Mouse (Mus musculus): Measurements from ENCODE around the gene Clec9a. TPM values are rescaled to one million over a fixed set of nuclear protein-coding genes. Genes with fewer than 3 reads are reported as not detected.
A peak's percentile ranks its signal among the peaks of the same experiment; 100 is the strongest.

Gene Clec9a
- polyA plus RNA-seq, 1 experiment from 2014 or later, result 0.16 TPM

- Histone ChIP-seq H3K36me3 (no peaks in the 10 kb centered on the region), H3K27me3 (no peaks in the 10 kb centered on the region), H3K9me3 (no peaks in the 10 kb centered on the region), H3K4me2 (no peak overlapping the region), H3K9ac (no peak overlapping the region), H3K4me1 (replicated peaks) (no peaks in the 10 kb centered on the region), H3K4me3 (no peak overlapping the region), H3K27ac (replicated peaks) (no peak overlapping the region)
- ATAC-seq (ENCODE audit: low FRiP score, low read depth), result no peak
- 79% methylated on average over 6 of the region's 6 CpGs for WGBS
Observed at GRCm38 (mm10) chr6:129393732-129394131, 14.9 kb upstream of the Clec9a start.

GRCm38 (mm10) chr6:129396997-129397396, 11.7 kb upstream of the Clec9a start, which contains the start of gene Clec1b:
Clec1b (plus strand) TSS chr6:129397297.
- Histone ChIP-seq H3K4me3 (no peak within 1 kb of the TSS), H3K27me3 (no peaks in the 10 kb centered on the region), H3K9me3 (no peaks in the 10 kb centered on the region), H3K9ac (no peak within 1 kb of the TSS), H3K27ac (replicated peaks) (no peak within 1 kb of the TSS), H3K4me1 (replicated peaks) (no peaks in the 10 kb centered on the region), H3K36me3 (no peaks in the 10 kb centered on the region), H3K4me2 (no peak within 1 kb of the TSS)
- no peak for ATAC-seq (ENCODE audit: low FRiP score, low read depth)
- 88% methylated on average over 8 of the region's 8 CpGs for WGBS

DNA sequence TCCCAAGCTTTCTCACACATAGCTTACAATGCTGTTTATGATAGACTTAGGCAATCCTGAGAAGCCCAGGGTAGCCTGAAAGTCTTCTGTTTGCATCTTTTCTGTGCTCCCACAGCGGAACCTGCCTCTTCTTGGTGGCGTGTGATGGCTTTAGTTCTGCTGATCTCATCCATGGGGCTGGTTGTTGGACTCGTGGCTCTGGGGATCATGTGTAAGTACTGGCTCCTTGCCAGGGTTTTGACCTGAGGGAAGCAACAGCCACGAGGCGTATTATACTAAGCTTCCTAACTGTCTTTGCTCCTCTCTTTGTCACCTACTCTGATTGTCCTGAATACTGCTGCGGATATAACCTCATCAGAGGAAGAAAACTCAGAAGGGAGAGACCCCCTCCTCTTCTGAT, 8.7 kb upstream of the Clec9a start:
- no peaks in the 10 kb centered on the region for H3K4me1 ChIP-seq (replicated peaks)
- H3K9ac ChIP-seq, result no peak overlapping the region
- no peaks in the 10 kb centered on the region for H3K36me3 ChIP-seq
- H3K27ac ChIP-seq (replicated peaks), result no peak overlapping the region
- H3K27me3 ChIP-seq, result no peaks in the 10 kb centered on the region
- no peak for ATAC-seq (ENCODE audit: low FRiP score, low read depth)
- WGBS, result 64% methylated on average over 6 of the region's 6 CpGs
- H3K9me3 ChIP-seq, result no peaks in the 10 kb centered on the region
- H3K4me2 ChIP-seq, result no peak overlapping the region
- H3K4me3 ChIP-seq, result no peak overlapping the region

DNA sequence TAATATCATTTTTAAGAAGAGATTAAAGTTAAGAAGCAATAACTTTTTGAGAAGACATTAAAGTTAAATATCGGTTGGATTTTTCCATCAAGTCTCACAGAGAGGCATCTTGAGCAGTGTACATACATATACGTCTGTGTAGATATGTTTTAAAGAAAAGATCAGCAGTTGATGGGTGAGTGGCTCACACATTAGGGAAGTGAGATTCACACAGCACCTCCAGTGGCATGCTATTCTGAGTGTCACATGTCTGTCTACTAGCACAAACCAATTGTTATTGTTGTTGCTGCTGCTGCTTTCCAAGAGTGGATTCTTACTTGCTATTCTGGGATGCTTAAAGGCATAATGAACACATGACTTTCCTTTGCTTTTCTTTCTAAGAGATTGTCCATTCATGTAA, 6.3 kb upstream of the Clec9a start:
- H3K27me3 ChIP-seq, result no peaks in the 10 kb centered on the region
- WGBS, result 90% methylated on average over 2 of the region's 2 CpGs
- no peaks in the 10 kb centered on the region for H3K4me1 ChIP-seq (replicated peaks)
- no peak overlapping the region for H3K9ac ChIP-seq
- H3K4me3 ChIP-seq, result no peak overlapping the region
- ATAC-seq (ENCODE audit: low FRiP score, low read depth), result no peak
- H3K27ac ChIP-seq (replicated peaks), result no peak overlapping the region
- H3K9me3 ChIP-seq, result no peaks in the 10 kb centered on the region
- H3K36me3 ChIP-seq, result no peaks in the 10 kb centered on the region
- no peak overlapping the region for H3K4me2 ChIP-seq

GRCm38 (mm10) chr6:129403391-129403790, 5.3 kb upstream of the Clec9a start:
- no peaks in the 10 kb centered on the region for H3K9me3 ChIP-seq
- no peak overlapping the region for H3K4me2 ChIP-seq
- H3K36me3 ChIP-seq, result no peaks in the 10 kb centered on the region
- no peak overlapping the region for H3K27ac ChIP-seq (replicated peaks)
- H3K9ac ChIP-seq, result no peak overlapping the region
- ATAC-seq (ENCODE audit: low FRiP score, low read depth), result no peak
- 90% methylated on average over 6 of the region's 6 CpGs for WGBS
- H3K27me3 ChIP-seq, result no peaks in the 10 kb centered on the region
- no peak overlapping the region for H3K4me3 ChIP-seq
- H3K4me1 ChIP-seq (replicated peaks), result no peaks in the 10 kb centered on the region

- Histone ChIP-seq H3K27ac (replicated peaks) (no peak overlapping the region), H3K9ac (no peak overlapping the region), H3K4me2 (no peak overlapping the region), H3K4me1 (replicated peaks) (no peaks in the 10 kb centered on the region), H3K4me3 (no peak overlapping the region), H3K27me3 (no peaks in the 10 kb centered on the region), H3K9me3 (no peaks in the 10 kb centered on the region), H3K36me3 (no peaks in the 10 kb centered on the region)
- no peak for ATAC-seq (ENCODE audit: low FRiP score, low read depth)
Observed at GRCm38 (mm10) chr6:129405999-129406398, 2.7 kb upstream of the Clec9a start.

DNA sequence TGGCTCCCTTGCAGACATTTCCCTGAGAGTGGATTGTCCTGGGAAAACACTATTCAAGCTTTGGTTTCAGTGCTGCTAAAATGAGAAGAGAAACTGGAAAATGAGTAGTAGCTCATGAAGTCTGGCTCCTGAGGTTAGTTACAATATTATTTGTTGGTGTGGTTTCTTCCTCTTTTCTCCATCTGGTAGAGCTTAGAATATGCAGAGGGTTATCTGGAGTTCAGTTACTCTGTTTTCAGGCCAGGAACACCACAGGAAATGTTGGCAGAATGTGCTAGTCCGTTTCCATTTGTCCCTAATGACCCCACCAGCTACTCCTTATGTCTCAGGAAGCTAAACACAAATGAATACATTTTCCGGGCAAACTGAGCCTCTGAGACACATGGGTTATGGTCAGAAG, 1.3 kb upstream of the Clec9a start:
- 55% methylated on average over 2 of the region's 2 CpGs for WGBS
- Histone ChIP-seq H3K36me3 (no peaks in the 10 kb centered on the region), H3K27me3 (no peaks in the 10 kb centered on the region), H3K4me3 (no peak overlapping the region), H3K9ac (no peak overlapping the region), H3K27ac (replicated peaks) (no peak overlapping the region), H3K9me3 (no peaks in the 10 kb centered on the region), H3K4me2 (no peak overlapping the region), H3K4me1 (replicated peaks) (no peaks in the 10 kb centered on the region)
- no peak for ATAC-seq (ENCODE audit: low FRiP score, low read depth)

GRCm38 (mm10) chr6:129414177-129414576, 5.5 kb downstream of the Clec9a start:
- Histone ChIP-seq H3K36me3 (no peaks in the 10 kb centered on the region), H3K27ac (replicated peaks) (no peak overlapping the region), H3K9ac (no peak overlapping the region), H3K4me3 (no peak overlapping the region), H3K4me2 (no peak overlapping the region), H3K27me3 (no peaks in the 10 kb centered on the region), H3K9me3 (no peaks in the 10 kb centered on the region), H3K4me1 (replicated peaks) (no peaks in the 10 kb centered on the region)
- peak; percentile 51; the same call in 1 of the 2 replicates for ATAC-seq (ENCODE audit: low FRiP score, low read depth)
- 90% methylated on average over 1 of the region's 1 CpGs for WGBS

- H3K9me3 ChIP-seq, result no peaks in the 10 kb centered on the region
- 88% methylated on average over 3 of the region's 3 CpGs for WGBS
- peaks cover 9% of the 10 kb centered on the region; the same call in 1 of the 2 replicates for H3K4me1 ChIP-seq (replicated peaks)
- no peaks in the 10 kb centered on the region for H3K27me3 ChIP-seq
- no peak overlapping the region for H3K4me3 ChIP-seq
- ATAC-seq (ENCODE audit: low FRiP score, low read depth), result no peak
- no peak overlapping the region for H3K27ac ChIP-seq (replicated peaks)
- no peak overlapping the region for H3K4me2 ChIP-seq
- H3K9ac ChIP-seq, result no peak overlapping the region
- no peaks in the 10 kb centered on the region for H3K36me3 ChIP-seq
Observed at GRCm38 (mm10) chr6:129422311-129422710, 13.6 kb downstream of the Clec9a start.

DNA sequence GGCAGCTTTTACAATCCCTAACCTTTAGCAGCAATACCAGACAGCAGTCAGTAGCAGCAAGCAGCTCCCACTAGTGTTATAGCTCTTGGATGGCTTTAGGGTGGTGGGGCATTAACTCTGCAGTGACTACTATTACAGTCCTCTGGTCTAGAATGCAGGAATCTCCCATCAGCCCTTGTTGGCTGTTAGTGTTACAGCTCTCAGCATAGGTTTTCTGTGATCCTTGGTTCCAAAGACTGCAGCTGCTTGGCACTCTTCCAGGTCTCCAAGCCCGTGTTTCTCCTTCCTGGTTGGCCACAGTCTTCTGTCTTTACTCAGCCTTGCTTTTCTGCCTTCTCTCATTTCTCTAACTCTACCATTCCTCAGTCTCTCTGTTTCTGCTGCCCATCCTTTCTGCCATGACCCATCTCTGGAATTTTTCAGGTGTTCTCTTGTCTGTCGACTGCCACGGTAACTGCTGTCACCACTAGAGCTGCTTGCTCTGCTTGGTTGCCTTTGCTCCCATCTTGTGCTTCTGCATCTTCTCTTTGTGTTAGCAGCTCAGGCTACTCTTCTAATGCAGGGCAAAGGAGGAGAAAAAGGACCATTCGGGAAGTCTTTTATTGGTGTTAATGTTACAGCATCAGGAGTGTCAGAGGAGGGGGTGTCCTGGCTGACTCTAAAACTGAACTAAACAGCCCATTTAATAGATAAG, 14.5 kb downstream of the Clec9a start:
- Histone ChIP-seq H3K27me3 (no peaks in the 10 kb centered on the region), H3K4me1 (replicated peaks) (peaks cover 9% of the 10 kb centered on the region; the same call in 1 of the 2 replicates), H3K4me3 (no peak overlapping the region), H3K36me3 (no peaks in the 10 kb centered on the region), H3K27ac (replicated peaks) (peak overlapping the region; percentile 34), H3K9ac (no peak overlapping the region), H3K9me3 (no peaks in the 10 kb centered on the region), H3K4me2 (no peak overlapping the region)
- ATAC-seq (ENCODE audit: low FRiP score, low read depth), result peak; percentile 66; the same call in 1 of the 2 replicates
- 62% methylated on average over 4 of the region's 4 CpGs for WGBS

- peaks cover 9% of the 10 kb centered on the region; the same call in 1 of the 2 replicates for H3K4me1 ChIP-seq (replicated peaks)
- peak overlapping the region; percentile 34; the same call in 1 of the 2 replicates for H3K27ac ChIP-seq (replicated peaks)
- no peak overlapping the region for H3K4me2 ChIP-seq
- no peaks in the 10 kb centered on the region for H3K27me3 ChIP-seq
- no peaks in the 10 kb centered on the region for H3K9me3 ChIP-seq
- H3K36me3 ChIP-seq, result no peaks in the 10 kb centered on the region
- WGBS, result 22% methylated on average over 1 of the region's 1 CpGs
- no peak overlapping the region for H3K9ac ChIP-seq
- ATAC-seq (ENCODE audit: low FRiP score, low read depth), result peak; percentile 84; the same call in 1 of the 2 replicates
- H3K4me3 ChIP-seq, result no peak overlapping the region
Observed at GRCm38 (mm10) chr6:129423734-129424072, 15.0 kb downstream of the Clec9a start.

DNA sequence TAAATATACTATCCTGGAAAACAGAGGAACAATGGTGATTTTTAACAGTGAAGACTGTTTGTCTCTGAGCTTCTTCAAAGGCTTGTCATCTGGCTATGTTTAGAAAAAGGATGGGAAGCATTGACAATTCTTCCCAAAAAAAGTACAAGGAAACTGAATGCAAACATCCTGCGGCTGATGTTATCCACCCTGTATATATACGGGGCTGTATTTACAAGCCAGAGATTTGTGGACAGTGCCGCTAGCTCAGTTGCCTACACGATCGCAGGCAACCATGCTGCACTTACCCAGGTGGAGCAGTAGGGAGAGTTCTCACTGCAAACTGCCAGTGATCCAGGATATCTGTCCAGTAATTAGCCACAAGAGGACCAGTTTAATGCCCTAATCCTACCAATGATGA, 16.6 kb downstream of the Clec9a start:
- Histone ChIP-seq H3K36me3 (no peaks in the 10 kb centered on the region), H3K4me3 (no peak overlapping the region), H3K4me1 (replicated peaks) (peaks cover 9% of the 10 kb centered on the region; the same call in 1 of the 2 replicates), H3K27me3 (no peaks in the 10 kb centered on the region), H3K4me2 (no peak overlapping the region), H3K9ac (no peak overlapping the region), H3K27ac (replicated peaks) (peak overlapping the region; percentile 55; the same call in 1 of the 2 replicates), H3K9me3 (no peaks in the 10 kb centered on the region)
- 74% methylated on average over 5 of the region's 5 CpGs for WGBS
- ATAC-seq (ENCODE audit: low FRiP score, low read depth), result no peak

DNA sequence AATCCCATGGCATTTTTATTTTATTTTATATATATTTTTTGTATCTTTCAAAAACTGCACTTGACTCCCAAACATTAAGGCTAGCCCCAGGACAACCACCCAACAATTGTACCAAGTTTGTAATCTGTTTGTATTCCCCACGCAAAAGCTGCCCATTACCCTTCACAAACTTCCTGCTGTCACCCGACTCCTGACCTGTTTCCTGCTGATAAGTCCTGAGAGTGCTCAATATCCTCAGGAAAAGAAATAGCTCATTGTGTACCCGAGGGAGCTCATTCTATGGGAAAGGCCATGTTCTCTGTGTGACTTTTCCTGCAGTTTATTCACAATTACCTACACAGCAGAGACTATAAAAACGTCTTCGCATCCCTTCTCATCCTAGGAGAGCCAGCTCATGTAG, 17.1 kb downstream of the Clec9a start:
- H3K4me3 ChIP-seq, result no peak overlapping the region
- no peak for ATAC-seq (ENCODE audit: low FRiP score, low read depth)
- no peak overlapping the region for H3K27ac ChIP-seq (replicated peaks)
- H3K4me2 ChIP-seq, result no peak overlapping the region
- WGBS, result 45% methylated on average over 5 of the region's 5 CpGs
- H3K36me3 ChIP-seq, result no peaks in the 10 kb centered on the region
- H3K9ac ChIP-seq, result no peak overlapping the region
- H3K9me3 ChIP-seq, result no peaks in the 10 kb centered on the region
- H3K4me1 ChIP-seq (replicated peaks), result peaks cover 9% of the 10 kb centered on the region; the same call in 1 of the 2 replicates
- no peaks in the 10 kb centered on the region for H3K27me3 ChIP-seq
